Mouse (Mus musculus) heart, embryonic 11.5 days (tissue): ENCODE measurements at regions not wholly inside any gene's neighbourhood (a gene's known extent, or its start where the extent isn't known, plus 50 kb on each side); places are given as distances from the start of the nearest gene placed in this dataset.

Source experiments
- ATAC-seq: fragments of 200-750 bp; cut with Nextera tagmentation; replicated peaks from 2 replicates; pipeline ENCODE4 v1.8.0; 2017; ENCODE audit warnings: moderate library complexity; ENCODE audit not compliant: insufficient number of reproducible peaks, low FRiP score, low TSS enrichment
- H3K27ac ChIP-seq: fragments of 300-500 bp; sonication (generic); 2 replicates; pipeline ENCODE4 v1.5.1; 2014; ENCODE audit warnings: mild to moderate bottlenecking, low read depth, low read length
- H3K27me3 ChIP-seq: fragments of 300-500 bp; sonication (generic); 2 replicates; pipeline ENCODE4 v1.6.1; 2014; ENCODE audit warnings: mild to moderate bottlenecking, low read length, mixed read lengths; ENCODE audit not compliant: control insufficient read depth, insufficient read depth
- H3K36me3 ChIP-seq: fragments of 300-500 bp; sonication (generic); 2 replicates; pipeline ENCODE4 v1.6.1; 2014; ENCODE audit warnings: mild to moderate bottlenecking, low read length, moderate library complexity, mixed read lengths; ENCODE audit not compliant: control insufficient read depth, insufficient read depth
- H3K4me1 ChIP-seq: fragments of 300-500 bp; sonication (generic); 2 replicates; pipeline ENCODE4 v1.6.1; 2014; ENCODE audit warnings: low read length; ENCODE audit not compliant: control insufficient read depth, insufficient read depth
- H3K4me2 ChIP-seq: fragments of 300-500 bp; sonication (generic); 2 replicates; pipeline ENCODE4 v1.6.1; 2014; ENCODE audit warnings: mild to moderate bottlenecking, moderate library complexity
- H3K4me3 ChIP-seq: fragments of 300-500 bp; sonication (generic); 2 replicates; pipeline ENCODE4 v1.5.1; 2014; ENCODE audit warnings: low read depth, low read length
- H3K9ac ChIP-seq: fragments of 300-500 bp; sonication (generic); 2 replicates; pipeline ENCODE4 v1.6.1; 2014; ENCODE audit warnings: mild to moderate bottlenecking, low read depth, low read length, moderate library complexity
- H3K9me3 ChIP-seq: fragments of 300-500 bp; sonication (generic); replicated peaks from 2 replicates; pipeline ENCODE4 v1.6.1; 2016; ENCODE audit warnings: low read length; ENCODE audit not compliant: control insufficient read depth
- WGBS: fragments of 180-500 bp; shearing (Covaris S2); extraction: QIAGEN DNeasy Blood & Tissue Kit; methylation state at CpG from one replicate; pipeline ENCODE4 v1.1.7; 2014; ENCODE audit not compliant: insufficient replicate concordance; 5-methylcytosine and 5-hydroxymethylcytosine counted together

DNA sequence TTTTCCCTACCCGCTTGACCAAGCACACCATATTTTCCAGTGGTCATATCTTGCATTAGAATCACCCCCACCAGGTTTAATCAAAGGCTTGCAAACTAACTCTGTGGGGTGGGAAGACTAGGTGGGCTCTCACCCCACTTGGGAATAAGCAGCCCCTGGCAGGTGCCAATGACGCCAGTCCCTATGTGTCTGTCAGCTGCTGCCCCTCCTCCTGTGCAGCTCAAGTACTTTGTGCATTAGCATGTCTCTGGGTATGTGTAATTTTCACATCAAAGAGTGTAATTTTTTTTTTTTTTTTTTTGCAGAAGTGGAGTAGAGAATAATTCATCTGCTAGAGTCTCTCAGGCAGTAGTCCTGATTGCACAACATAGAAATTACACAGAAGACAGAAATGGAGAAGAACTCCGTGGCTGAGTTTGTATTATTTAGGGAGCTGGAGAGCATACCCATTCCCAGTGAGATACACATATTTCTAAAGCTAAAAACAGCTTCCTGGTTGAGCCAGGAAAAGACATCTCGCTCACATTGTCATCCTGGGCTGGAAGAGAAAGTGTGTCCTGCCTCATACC lies 186.6 kb downstream of the Rybp start:
- peaks cover 13% of the 10 kb centered on the region for H3K27me3 ChIP-seq
- H3K4me1 ChIP-seq, result 0 out of 2 replicates have a peak, but pooled peaks cover 1% of the 10 kb centered on the region
- H3K4me2 ChIP-seq, result no peak overlapping the region
- H3K36me3 ChIP-seq, result no peaks in the 10 kb centered on the region
- 76% methylated on average over 4 of the region's 4 CpGs for WGBS
- H3K4me3 ChIP-seq, result no peak overlapping the region
- no peaks in the 10 kb centered on the region for H3K9me3 ChIP-seq
- no peak overlapping the region for H3K9ac ChIP-seq
- no peak for ATAC-seq
- no peak overlapping the region for H3K27ac ChIP-seq

DNA sequence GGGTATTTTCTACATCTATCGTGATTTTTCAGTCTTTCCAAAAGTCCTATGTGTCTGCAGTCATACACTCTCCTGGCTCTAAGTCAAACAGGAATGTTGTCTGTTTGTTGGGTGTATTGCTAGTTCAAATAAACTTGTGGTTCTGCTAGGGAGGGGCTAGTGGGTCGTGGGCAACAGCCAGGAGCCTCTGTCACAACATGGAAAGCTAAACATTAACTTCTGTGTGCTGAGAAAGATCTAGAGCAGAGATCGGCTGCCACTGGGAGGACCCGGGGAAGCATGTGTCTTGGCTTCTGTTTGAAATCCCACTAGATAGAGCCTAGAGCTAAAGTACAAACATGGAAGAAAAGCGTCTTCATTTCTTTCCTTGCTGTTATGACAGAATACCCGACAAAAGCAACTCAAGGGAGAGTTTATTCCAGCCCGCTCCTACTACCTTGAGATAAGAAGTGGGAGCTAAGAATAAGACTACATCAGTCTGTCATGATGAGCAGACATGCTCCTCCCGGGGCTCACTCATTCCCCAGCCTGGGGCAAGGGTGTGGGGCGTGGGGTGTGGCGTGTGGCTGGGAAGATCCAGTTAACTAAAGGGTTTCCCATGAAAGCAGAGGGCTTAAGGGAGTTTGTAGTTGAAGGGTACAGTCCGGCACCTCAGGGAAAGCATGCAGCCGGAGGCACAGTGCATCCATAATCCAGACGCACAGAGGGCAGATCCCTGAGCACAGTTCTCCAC lies 190.7 kb downstream of the Rybp start:
- Histone ChIP-seq H3K27me3 (peaks cover 25% of the 10 kb centered on the region), H3K4me1 (peaks cover 18% of the 10 kb centered on the region; the same call in 1 of the 2 replicates), H3K9me3 (no peaks in the 10 kb centered on the region), H3K9ac (no peak overlapping the region), H3K36me3 (no peaks in the 10 kb centered on the region), H3K4me2 (no peak overlapping the region), H3K27ac (no peak overlapping the region), H3K4me3 (no peak overlapping the region)
- WGBS, result 59% methylated on average over 13 of the region's 13 CpGs
- ATAC-seq, result no peak

DNA sequence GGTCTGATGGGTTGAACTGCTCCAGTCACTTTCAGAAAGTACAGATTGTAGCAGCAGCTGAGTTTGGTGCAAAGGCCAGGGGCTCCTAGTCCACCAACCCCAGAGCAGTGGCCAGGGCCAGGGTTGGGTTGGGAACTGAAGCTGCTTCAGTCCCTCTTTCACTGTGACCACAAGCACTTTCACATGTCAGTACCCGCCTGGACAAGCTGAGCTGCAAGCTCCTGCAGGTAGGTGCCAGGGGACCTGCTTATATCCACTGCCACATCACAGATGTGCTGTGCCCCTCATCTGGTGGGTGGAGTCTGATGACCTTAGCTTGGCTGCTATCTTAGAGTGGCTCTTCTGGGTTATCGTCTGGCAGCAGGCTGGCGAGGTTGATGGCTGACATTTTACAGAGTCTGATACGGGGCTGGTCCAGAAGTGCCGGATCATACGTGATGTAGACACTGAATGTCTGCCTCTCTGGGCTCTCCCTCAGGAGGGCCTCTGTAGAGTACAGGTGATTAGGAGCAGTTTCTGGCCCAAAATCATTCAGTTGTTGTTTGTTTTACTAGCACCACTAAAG lies 192.6 kb downstream of the Rybp start:
- ATAC-seq, result peak; percentile 46
- H3K36me3 ChIP-seq, result no peaks in the 10 kb centered on the region
- H3K27ac ChIP-seq, result no peak overlapping the region
- peaks cover 19% of the 10 kb centered on the region for H3K27me3 ChIP-seq
- H3K9ac ChIP-seq, result no peak overlapping the region
- peaks cover 18% of the 10 kb centered on the region; the same call in 1 of the 2 replicates for H3K4me1 ChIP-seq
- H3K4me2 ChIP-seq, result no peak overlapping the region
- H3K4me3 ChIP-seq, result no peak overlapping the region
- WGBS, result 31% methylated on average over 6 of the region's 6 CpGs
- H3K9me3 ChIP-seq, result no peaks in the 10 kb centered on the region

DNA sequence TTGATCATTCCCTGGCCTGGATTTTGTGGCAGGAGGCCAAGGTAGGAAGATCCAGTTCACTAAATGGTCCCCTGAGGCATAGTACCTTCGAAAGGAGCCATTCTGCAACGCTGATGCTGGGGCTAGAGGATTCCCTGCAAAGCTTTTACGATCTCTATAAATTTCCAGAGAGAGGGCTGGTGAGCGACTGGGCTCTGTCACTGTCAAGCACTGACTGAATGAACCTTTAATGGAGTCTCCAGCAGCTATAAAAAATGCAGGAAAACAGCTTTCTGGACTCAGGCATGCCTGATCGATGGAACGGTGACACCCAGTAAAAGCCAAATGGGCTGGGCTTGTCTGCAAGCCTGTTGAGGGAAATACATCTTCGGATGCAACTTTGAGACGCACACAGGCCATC lies 194.4 kb downstream of the Rybp start:
- Histone ChIP-seq H3K4me2 (no peak overlapping the region), H3K9ac (no peak overlapping the region), H3K36me3 (no peaks in the 10 kb centered on the region), H3K4me1 (peaks cover 18% of the 10 kb centered on the region; the same call in 1 of the 2 replicates), H3K4me3 (no peak overlapping the region), H3K9me3 (no peaks in the 10 kb centered on the region), H3K27ac (no peak overlapping the region), H3K27me3 (peaks cover 19% of the 10 kb centered on the region)
- no peak for ATAC-seq
- 65% methylated on average over 8 of the region's 8 CpGs for WGBS

DNA sequence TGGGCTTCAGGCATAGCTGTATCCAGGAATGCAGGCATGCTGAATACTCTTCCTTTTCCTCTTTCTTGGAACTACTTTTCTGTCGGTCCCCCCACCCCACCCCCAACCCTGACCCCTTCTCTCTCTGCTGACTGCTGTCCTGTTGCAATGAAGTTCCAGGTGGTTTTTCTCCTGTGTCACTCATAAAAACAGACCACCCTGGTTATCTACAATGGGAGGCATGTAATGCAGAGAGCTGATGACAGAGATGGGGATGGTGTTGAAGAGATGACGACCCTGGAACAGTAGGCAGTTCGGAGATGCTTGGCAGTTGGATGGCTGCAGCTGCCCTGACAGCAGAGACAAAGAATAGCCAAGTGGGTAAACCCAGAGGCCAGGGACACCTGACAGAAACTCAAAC lies 195.5 kb downstream of the Rybp start:
- Histone ChIP-seq H3K4me3 (no peak overlapping the region), H3K9me3 (no peaks in the 10 kb centered on the region), H3K27ac (no peak overlapping the region), H3K36me3 (no peaks in the 10 kb centered on the region), H3K27me3 (peaks cover 15% of the 10 kb centered on the region), H3K4me2 (no peak overlapping the region), H3K4me1 (peaks cover 18% of the 10 kb centered on the region; the same call in 1 of the 2 replicates), H3K9ac (no peak overlapping the region)
- ATAC-seq, result no peak
- WGBS, result 19% methylated on average over 3 of the region's 3 CpGs

DNA sequence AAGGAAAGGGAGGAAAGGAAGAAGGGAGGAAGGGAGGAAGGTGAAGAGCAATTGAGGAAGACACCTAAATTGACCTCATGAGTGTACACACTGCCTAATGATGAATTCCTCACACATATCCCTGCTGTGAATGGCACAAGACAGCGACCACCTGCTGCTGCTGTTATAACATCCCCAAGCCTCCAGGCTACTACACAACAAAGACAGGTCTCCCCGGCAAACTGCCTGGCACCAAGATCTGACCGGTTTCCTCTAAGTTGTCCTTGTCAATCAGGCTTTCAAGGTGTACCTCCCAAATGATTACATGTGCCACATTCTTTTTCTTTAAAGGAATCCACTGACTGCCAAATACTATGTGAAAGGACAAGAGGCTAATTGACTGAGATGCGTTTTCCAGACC lies 198.7 kb downstream of the Rybp start:
- Histone ChIP-seq H3K36me3 (no peaks in the 10 kb centered on the region), H3K27ac (no peak overlapping the region), H3K4me3 (no peak overlapping the region), H3K9ac (no peak overlapping the region), H3K4me2 (no peak overlapping the region), H3K27me3 (peaks cover 10% of the 10 kb centered on the region), H3K9me3 (peaks cover 3% of the 10 kb centered on the region; the same call in 1 of the 2 replicates), H3K4me1 (peaks cover 5% of the 10 kb centered on the region; the same call in 1 of the 2 replicates)
- ATAC-seq, result no peak
- 67% methylated on average over 4 of the region's 4 CpGs for WGBS

DNA sequence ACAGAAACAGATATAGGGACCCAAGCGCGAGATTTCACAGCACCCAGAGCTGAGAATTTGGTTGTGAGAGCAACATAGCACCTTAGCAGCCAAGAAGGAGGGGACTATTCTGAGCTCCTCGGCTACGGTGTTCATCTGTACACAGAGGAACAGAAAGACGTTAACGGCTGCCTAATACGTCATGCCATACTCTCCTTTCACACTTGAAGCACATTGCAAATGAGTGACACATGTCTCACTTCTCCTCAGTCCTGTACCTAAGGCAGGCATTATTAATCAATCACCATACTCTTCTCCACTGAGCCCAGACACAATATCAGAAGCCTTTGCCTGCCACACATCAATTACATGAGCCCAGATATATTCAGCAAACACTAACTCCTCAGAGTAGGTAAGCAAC lies 200.5 kb downstream of the Rybp start:
- Histone ChIP-seq H3K27me3 (peaks cover 5% of the 10 kb centered on the region), H3K4me2 (no peak overlapping the region), H3K9me3 (peaks cover 3% of the 10 kb centered on the region; the same call in 1 of the 2 replicates), H3K9ac (no peak overlapping the region), H3K36me3 (no peaks in the 10 kb centered on the region), H3K27ac (no peak overlapping the region), H3K4me1 (no peaks in the 10 kb centered on the region), H3K4me3 (no peak overlapping the region)
- no peak for ATAC-seq
- WGBS, result 74% methylated on average over 7 of the region's 7 CpGs

DNA sequence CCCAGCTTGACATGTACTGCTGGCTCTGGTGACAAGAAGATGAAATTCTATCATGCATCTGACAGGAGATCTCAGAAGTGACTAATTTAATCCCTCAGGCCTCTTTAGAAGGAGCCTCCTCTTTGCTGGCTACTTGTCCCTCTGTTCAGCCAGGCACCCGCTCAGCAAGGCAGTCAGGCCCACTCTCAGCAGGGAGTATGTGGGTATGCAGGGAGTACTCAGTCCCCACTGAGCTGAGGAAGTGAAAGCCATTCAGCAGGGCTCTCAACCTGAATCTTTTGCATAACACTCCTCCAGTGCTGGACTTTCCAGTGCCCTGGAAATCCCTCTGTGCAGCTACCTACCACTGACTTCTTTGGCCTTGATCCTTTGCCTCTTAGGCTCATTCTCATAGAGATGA lies 201.3 kb downstream of the Rybp start:
- H3K27me3 ChIP-seq, result peaks cover 5% of the 10 kb centered on the region
- WGBS, result 74% methylated on average over 1 of the region's 1 CpGs
- peaks cover 3% of the 10 kb centered on the region; the same call in 1 of the 2 replicates for H3K9me3 ChIP-seq
- H3K27ac ChIP-seq, result no peak overlapping the region
- H3K4me3 ChIP-seq, result no peak overlapping the region
- H3K9ac ChIP-seq, result no peak overlapping the region
- no peaks in the 10 kb centered on the region for H3K36me3 ChIP-seq
- H3K4me2 ChIP-seq, result no peak overlapping the region
- no peaks in the 10 kb centered on the region for H3K4me1 ChIP-seq
- ATAC-seq, result no peak
